Mouse (Mus musculus) hindbrain, embryonic 16.5 days (tissue): ENCODE measurements around the gene Cphx1. TPM values are rescaled to one million over a fixed set of nuclear protein-coding genes. Genes with fewer than 3 reads are reported as not detected.
"Not testable (repeated sequence)": the region's sequence is repeated elsewhere in the genome, so short reads cannot be mapped to it uniquely, and the experiment has no call there.

Experiments
- ATAC-seq: fragments of 200-750 bp; cut with Nextera tagmentation; 2 replicates; pipeline ENCODE4 v1.8.0; 2017; ENCODE audit warnings: moderate TSS enrichment, moderate library complexity
- H3K27ac ChIP-seq: fragments of 300-500 bp; sonication (generic); 2 replicates; pipeline ENCODE4 v1.5.1; 2014; ENCODE audit warnings: low read depth, mild to moderate bottlenecking, control low read depth, low read length, moderate library complexity
- H3K27me3 ChIP-seq: fragments of 300-500 bp; sonication (generic); replicated peaks from 2 replicates; pipeline ENCODE4 v1.6.1; 2014; ENCODE audit warnings: low read length; ENCODE audit not compliant: control insufficient read depth, insufficient read depth
- H3K36me3 ChIP-seq: fragments of 300-500 bp; sonication (generic); 2 replicates; pipeline ENCODE4 v1.6.1; 2014; ENCODE audit warnings: mild to moderate bottlenecking, low read length, moderate library complexity, mixed read lengths; ENCODE audit not compliant: control insufficient read depth, insufficient read depth
- H3K4me1 ChIP-seq: fragments of 300-500 bp; sonication (generic); 2 replicates; pipeline ENCODE4 v1.6.1; 2014; ENCODE audit warnings: low read depth, low read length; ENCODE audit not compliant: control insufficient read depth, insufficient read depth
- H3K4me2 ChIP-seq: fragments of 300-500 bp; sonication (generic); 2 replicates; pipeline ENCODE4 v1.6.1; 2014; ENCODE audit warnings: mild to moderate bottlenecking, low read length, control low read depth, moderate library complexity
- H3K4me3 ChIP-seq: fragments of 300-500 bp; sonication (generic); 2 replicates; pipeline ENCODE4 v1.5.1; 2014; ENCODE audit warnings: mild to moderate bottlenecking, low read length, control low read depth, moderate library complexity
- H3K9ac ChIP-seq: fragments of 300-500 bp; sonication (generic); 2 replicates; pipeline ENCODE4 v1.6.1; 2014; ENCODE audit warnings: low read depth, mild to moderate bottlenecking, control low read depth, low read length, moderate library complexity
- H3K9me3 ChIP-seq: fragments of 300-500 bp; sonication (generic); 2 replicates; pipeline ENCODE4 v1.6.1; 2014; ENCODE audit warnings: mild to moderate bottlenecking, low read length, moderate library complexity; ENCODE audit not compliant: control insufficient read depth
- WGBS: fragments of 180-500 bp; shearing (Covaris S2); extraction: QIAGEN DNeasy Blood & Tissue Kit; methylation state at CpG from one replicate; pipeline ENCODE4 v1.1.7; 2014; 5-methylcytosine and 5-hydroxymethylcytosine counted together
- polyA plus RNA-seq: library from polyadenylated mRNA; unstranded; fragments of >200 nt; fragmentation: Nextera tagmentation; extraction: Ambion mirVana; gene quantifications from 2 replicates; pipeline ENCODE4 v1.2.1, GENCODE M21; 2015

Gene Cphx1
- not detected in 2 replicates for polyA plus RNA-seq

- not testable (repeated sequence) for H3K36me3 ChIP-seq, H3K9me3 ChIP-seq, H3K27me3 ChIP-seq, H3K4me2 ChIP-seq, H3K27ac ChIP-seq, H3K4me3 ChIP-seq, H3K9ac ChIP-seq, ATAC-seq, H3K4me1 ChIP-seq
- WGBS: no CpG with 5 or more reads among the region's 8 CpGs
Measured at GRCm38 (mm10) chr14:25938004-25938403, at the start of gene Cphx1. Cphx1 (plus strand) TSS chr14:25938304.

DNA sequence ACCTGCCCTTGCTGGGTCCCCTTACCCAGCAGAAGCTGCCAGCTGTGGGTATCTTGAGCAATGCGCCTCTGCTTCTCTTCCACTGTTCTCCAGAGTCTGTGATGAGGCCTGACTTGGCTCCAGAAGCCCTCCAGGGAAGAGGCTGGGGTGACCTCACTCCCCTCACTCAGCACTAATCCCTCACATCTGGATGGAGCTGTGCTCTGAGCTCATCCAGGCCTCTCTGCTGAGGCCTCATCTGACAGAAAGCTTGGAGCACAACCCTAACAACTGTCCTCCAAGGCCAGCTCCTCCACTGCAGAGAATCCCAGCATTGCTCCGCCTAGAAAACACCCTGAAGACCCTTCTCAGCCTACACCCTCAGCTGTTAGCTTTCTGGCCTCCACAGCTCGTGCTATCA lies 43.5 kb upstream of the Cphx1 start:
- not testable (repeated sequence) for ATAC-seq
- WGBS: no CpG with 5 or more reads among the region's 3 CpGs

GRCm38 (mm10) chr14:25895686-25896085 lies 42.4 kb upstream of the Cphx1 start:
- not testable (repeated sequence) for H3K9me3 ChIP-seq, H3K9ac ChIP-seq, H3K4me2 ChIP-seq, H3K27ac ChIP-seq, H3K27me3 ChIP-seq, H3K36me3 ChIP-seq, H3K4me1 ChIP-seq, H3K4me3 ChIP-seq, ATAC-seq
- WGBS: no CpG with 5 or more reads among the region's 7 CpGs

More for the DNA sequence above, 43.5 kb upstream of the Cphx1 start:
- not testable (repeated sequence) for H3K9ac ChIP-seq, H3K4me1 ChIP-seq, H3K27ac ChIP-seq, H3K27me3 ChIP-seq, H3K4me3 ChIP-seq, H3K4me2 ChIP-seq, H3K36me3 ChIP-seq, H3K9me3 ChIP-seq

DNA sequence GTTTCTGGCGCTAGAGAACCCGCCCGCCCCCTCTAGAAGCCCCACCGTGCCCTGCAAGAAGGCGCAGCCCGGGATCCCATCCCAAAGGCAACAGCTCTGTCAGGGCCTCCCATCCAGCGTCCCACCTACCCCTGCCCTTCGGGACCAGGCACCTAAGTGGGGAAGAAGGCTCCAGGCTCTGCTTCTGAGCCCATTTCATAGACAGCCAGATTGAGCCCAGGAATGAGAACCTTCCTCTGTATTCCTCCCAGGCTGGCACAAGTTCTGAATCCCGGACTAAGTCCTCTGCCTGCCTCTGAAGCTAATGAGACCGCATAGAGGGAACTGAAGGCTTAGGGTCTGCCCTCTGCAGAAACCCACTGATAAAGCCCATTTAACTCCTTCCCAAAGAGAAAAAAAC lies 35.1 kb upstream of the Cphx1 start, which contains the start of gene Plac9a:
Gene Plac9a (minus strand): TSS at position 101 of the 400 bp plus-strand sequence.
- WGBS: no CpG with 5 or more reads among the region's 10 CpGs
- not testable (repeated sequence) for H3K27ac ChIP-seq, H3K27me3 ChIP-seq, H3K36me3 ChIP-seq, H3K9ac ChIP-seq, H3K4me3 ChIP-seq, H3K9me3 ChIP-seq, H3K4me2 ChIP-seq, H3K4me1 ChIP-seq, ATAC-seq

GRCm38 (mm10) chr14:25905243-25905642 lies 32.9 kb upstream of the Cphx1 start:
- H3K9me3 ChIP-seq, H3K4me1 ChIP-seq, ATAC-seq, H3K27me3 ChIP-seq, H3K36me3 ChIP-seq, H3K4me3 ChIP-seq, H3K4me2 ChIP-seq, H3K27ac ChIP-seq, H3K9ac ChIP-seq: not testable (repeated sequence)
- WGBS: 50% methylated on average over 1 of the region's 5 CpGs

- not testable (repeated sequence) for H3K27ac ChIP-seq, H3K9ac ChIP-seq, H3K36me3 ChIP-seq, H3K4me1 ChIP-seq, H3K4me2 ChIP-seq, H3K9me3 ChIP-seq, H3K4me3 ChIP-seq, ATAC-seq, H3K27me3 ChIP-seq
- WGBS: no CpG with 5 or more reads among the region's 9 CpGs
Measured at GRCm38 (mm10) chr14:25907272-25907671, 30.8 kb upstream of the Cphx1 start.

- not testable (repeated sequence) for H3K4me1 ChIP-seq, H3K4me3 ChIP-seq, H3K27ac ChIP-seq, H3K27me3 ChIP-seq, H3K9ac ChIP-seq, H3K36me3 ChIP-seq, H3K9me3 ChIP-seq, H3K4me2 ChIP-seq
- ATAC-seq: 0 out of 2 replicates have a peak, but pooled peaks have one; percentile 30
- no CpG with 5 or more reads among the region's 8 CpGs for WGBS
Measured at GRCm38 (mm10) chr14:25908976-25909375, 29.1 kb upstream of the Cphx1 start.

DNA sequence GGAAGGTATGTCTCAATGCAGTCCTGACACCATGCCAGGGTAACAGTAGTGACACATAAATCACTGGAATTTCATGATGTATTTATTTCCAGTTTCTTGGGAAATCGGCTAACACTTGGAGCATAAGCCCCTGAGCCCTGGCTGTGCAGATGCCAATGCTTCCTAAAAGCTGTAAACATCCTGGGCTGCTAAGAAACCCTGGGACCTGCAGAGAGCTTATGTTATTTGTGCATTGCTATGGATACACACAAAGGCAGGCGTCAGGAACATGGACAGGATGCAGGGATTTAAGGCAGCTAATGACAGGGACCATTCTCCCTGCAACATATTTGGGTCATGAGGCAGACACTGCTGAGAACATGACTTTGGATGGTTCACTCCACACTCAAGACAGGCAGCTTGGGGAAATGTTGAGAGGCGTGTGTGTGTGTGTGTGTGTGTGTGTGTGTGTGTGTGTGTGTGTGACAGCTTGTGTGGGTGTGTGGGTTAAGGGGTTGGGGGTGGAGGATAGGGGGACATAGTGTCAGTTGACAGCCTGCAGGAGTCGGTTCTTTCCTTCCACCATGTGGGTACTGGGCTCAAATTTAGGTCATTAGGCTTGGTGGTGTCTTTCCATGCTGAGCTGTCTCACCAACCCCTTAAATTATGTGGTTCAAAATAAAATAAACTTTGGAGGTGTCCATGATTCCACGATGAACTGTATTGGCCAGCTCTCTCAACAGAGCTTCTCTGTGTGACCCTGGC lies 19.5 kb upstream of the Cphx1 start:
- not testable (repeated sequence) for H3K9me3 ChIP-seq, H3K4me2 ChIP-seq, H3K4me3 ChIP-seq, H3K9ac ChIP-seq, H3K27me3 ChIP-seq, H3K36me3 ChIP-seq, ATAC-seq, H3K4me1 ChIP-seq, H3K27ac ChIP-seq
- WGBS: no CpG with 5 or more reads among the region's 5 CpGs

- H3K36me3 ChIP-seq, H3K27me3 ChIP-seq, H3K9ac ChIP-seq, H3K9me3 ChIP-seq, H3K4me1 ChIP-seq, H3K4me3 ChIP-seq, H3K4me2 ChIP-seq, H3K27ac ChIP-seq: not testable (repeated sequence)
- peak; percentile 93 for ATAC-seq
- no CpG with 5 or more reads among the region's 44 CpGs for WGBS
Measured at GRCm38 (mm10) chr14:25926814-25927561, 11.1 kb upstream of the Cphx1 start.
